Mouse (Mus musculus) embryonic facial prominence, embryonic 10.5 days (tissue): Measurements from ENCODE around the gene Wdr73. TPM values are rescaled to one million over a fixed set of nuclear protein-coding genes. Genes with fewer than 3 reads are reported as not detected.

Experiments used
- DNase-seq: peaks from one replicate; pipeline ENCODE4 v3.0.0-alpha.2; 2017; ENCODE audit warnings: low spot score
- H3K27ac ChIP-seq: fragments of 300-500 bp; sonication (generic); replicated peaks from 2 replicates; pipeline ENCODE4 v1.5.1; 2016; ENCODE audit warnings: mild to moderate bottlenecking
- H3K27me3 ChIP-seq: fragments of 300-500 bp; sonication (generic); replicated peaks from 2 replicates; pipeline ENCODE4 v1.6.1; 2016; ENCODE audit warnings: low read depth, mild to moderate bottlenecking; ENCODE audit not compliant: poor library complexity, severe bottlenecking
- H3K36me3 ChIP-seq: fragments of 300-500 bp; sonication (generic); replicated peaks from 2 replicates; pipeline ENCODE4 v1.6.1; 2016; ENCODE audit warnings: mild to moderate bottlenecking, moderate library complexity
- H3K4me1 ChIP-seq: fragments of 300-500 bp; sonication (generic); 2 replicates; pipeline ENCODE4 v1.6.1; 2016
- H3K4me3 ChIP-seq: fragments of 300-500 bp; sonication (generic); 2 replicates; pipeline ENCODE4 v1.5.1; 2016; ENCODE audit warnings: mild to moderate bottlenecking, moderate library complexity
- H3K9me3 ChIP-seq: fragments of 300-500 bp; sonication (generic); 2 replicates; pipeline ENCODE4 v1.6.1; 2016; ENCODE audit warnings: mild to moderate bottlenecking
- WGBS: fragments of 180-500 bp; shearing (Covaris S2); methylation state at CpG from one replicate; pipeline ENCODE4 v1.1.7; 2016; 5-methylcytosine and 5-hydroxymethylcytosine counted together
- polyA plus RNA-seq: library from polyadenylated mRNA; unstranded; fragments of >200 nt; fragmentation: Nextera tagmentation; extraction: Ambion mirVana; gene quantifications from 2 replicates; pipeline ENCODE4 v1.2.1, GENCODE M21; 2016

Gene Wdr73
- polyA plus RNA-seq, 1 experiment from 2014 or later = 49.1 TPM

DNA sequence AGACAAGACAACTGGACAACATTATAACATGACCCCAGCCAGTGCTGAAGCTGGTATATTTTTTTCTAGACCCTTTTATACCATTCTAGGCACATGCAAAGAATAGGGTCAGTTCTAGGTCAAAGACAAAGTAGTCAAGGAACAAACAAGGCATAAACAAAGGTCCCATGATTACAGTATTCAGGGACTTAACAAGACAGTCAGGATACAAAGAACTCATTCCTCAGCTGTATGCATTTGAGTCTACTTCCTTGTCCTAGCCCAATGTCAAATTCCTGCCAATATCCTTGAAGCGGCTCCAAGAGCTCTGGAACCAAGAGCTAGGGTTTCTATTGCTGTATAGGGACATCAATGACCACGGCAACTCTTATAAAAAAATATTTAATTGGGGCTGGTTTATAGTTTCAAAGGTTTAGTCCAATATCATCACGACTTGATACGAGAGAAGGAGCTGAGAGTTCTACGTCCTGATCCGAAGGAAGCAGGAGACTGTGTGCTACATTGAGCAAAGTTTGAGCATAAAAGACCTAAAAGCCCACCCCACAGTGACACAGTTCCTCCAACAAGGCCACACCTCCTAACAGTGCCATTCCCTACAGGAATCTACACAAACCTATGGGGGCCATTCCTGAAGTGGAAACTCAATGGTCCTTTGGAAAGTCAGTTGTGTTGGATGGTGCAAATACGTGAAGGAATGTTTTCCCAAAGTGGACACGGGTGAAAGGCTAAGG is 57.0 kb downstream of the Wdr73 start:
- H3K9me3 ChIP-seq = no peaks in the 10 kb centered on the region
- WGBS = 91% methylated on average over 8 of the region's 8 CpGs
- no peak overlapping the region for H3K4me3 ChIP-seq
- no peak overlapping the region for H3K27ac ChIP-seq
- H3K27me3 ChIP-seq = no peaks in the 10 kb centered on the region; the same call in 1 of the 2 replicates
- 0 out of 2 replicates have a peak, but pooled peaks cover 3% of the 10 kb centered on the region for H3K4me1 ChIP-seq
- no peaks in the 10 kb centered on the region for H3K36me3 ChIP-seq
- DNase-seq = no peak

- WGBS = 76% methylated on average over 1 of the region's 1 CpGs
- DNase-seq = no peak
- no peaks in the 10 kb centered on the region for H3K36me3 ChIP-seq
- peaks cover 8% of the 10 kb centered on the region for H3K27me3 ChIP-seq
- H3K9me3 ChIP-seq = no peaks in the 10 kb centered on the region
- H3K4me3 ChIP-seq = no peak overlapping the region
- H3K4me1 ChIP-seq = peaks cover 5% of the 10 kb centered on the region; the same call in 1 of the 2 replicates
- H3K27ac ChIP-seq = no peak overlapping the region
Observed at GRCm38 (mm10) chr7:80843176-80843575, 57.9 kb downstream of the Wdr73 start.

DNA sequence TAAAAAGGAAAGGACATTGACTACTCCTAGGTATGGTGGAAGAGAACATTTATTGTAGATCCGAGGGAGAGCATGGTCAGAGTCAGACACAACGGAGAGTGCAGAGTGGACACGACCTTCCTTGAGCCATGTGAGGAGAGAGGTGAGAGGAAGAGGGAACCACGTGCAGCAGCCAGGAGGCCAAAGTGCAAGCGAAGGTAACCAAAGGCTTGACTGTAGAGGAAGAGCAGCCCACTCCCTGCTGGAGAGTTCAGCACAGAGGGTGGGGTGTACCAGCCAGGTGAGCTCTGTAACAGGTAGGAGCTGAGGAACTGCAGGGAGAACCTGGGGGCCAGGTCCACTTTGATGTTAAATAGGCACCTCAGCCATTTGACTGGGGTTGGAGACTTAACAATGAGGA is 58.9 kb downstream of the Wdr73 start:
- H3K4me1 ChIP-seq = peaks cover 8% of the 10 kb centered on the region; the same call in 1 of the 2 replicates
- H3K4me3 ChIP-seq = no peak overlapping the region
- WGBS = 73% methylated on average over 5 of the region's 5 CpGs
- H3K27me3 ChIP-seq = peaks cover 9% of the 10 kb centered on the region
- no peak for DNase-seq
- H3K36me3 ChIP-seq = no peaks in the 10 kb centered on the region
- no peak overlapping the region for H3K27ac ChIP-seq
- H3K9me3 ChIP-seq = no peaks in the 10 kb centered on the region

GRCm38 (mm10) chr7:80840937-80841336 is 60.1 kb downstream of the Wdr73 start:
- Histone ChIP-seq H3K9me3 (no peaks in the 10 kb centered on the region), H3K27ac (no peak overlapping the region), H3K4me1 (peaks cover 10% of the 10 kb centered on the region; the same call in 1 of the 2 replicates), H3K36me3 (no peaks in the 10 kb centered on the region), H3K4me3 (no peak overlapping the region), H3K27me3 (peaks cover 9% of the 10 kb centered on the region)
- 82% methylated on average over 4 of the region's 4 CpGs for WGBS
- DNase-seq = no peak

Other genes starting within 250 kb of the Wdr73 start
- 9.0 and 11.2 TPM in 2 replicates for gene Crtc3, start 212.4 kb downstream of the Wdr73 start, polyA plus RNA-seq
- 29.2 and 29.3 TPM in 2 replicates for gene Iqgap1, start 75.3 kb downstream of the Wdr73 start, polyA plus RNA-seq
- gene Zscan2, start 40.3 kb downstream of the Wdr73 start, polyA plus RNA-seq = 3.0 and 3.5 TPM in 2 replicates
- 7.0 and 7.4 TPM in 2 replicates for gene Nmb, start 3.8 kb upstream of the Wdr73 start, polyA plus RNA-seq
- gene Sec11a, start 46.5 kb upstream of the Wdr73 start, polyA plus RNA-seq = 188 and 190 TPM in 2 replicates
- 15.6 and 16.3 TPM in 2 replicates for gene Zfp592, start 92.4 kb upstream of the Wdr73 start, polyA plus RNA-seq
- 0.11 and 0.20 TPM in 2 replicates for gene Alpk3, start 156.3 kb upstream of the Wdr73 start, polyA plus RNA-seq
- gene Slc28a1, start 213.5 kb upstream of the Wdr73 start, polyA plus RNA-seq = 0.05 TPM in 1 of 2 replicates, not detected in the other